ENCODE assay signal across 21 mouse cellular contexts in genomic region chr5:136936750-136937149, GRCm38 (mm10). TPM values are rescaled to one million over a fixed set of nuclear protein-coding genes. Genes with fewer than 3 reads are reported as not detected.
A peak's percentile ranks its signal among the peaks of the same experiment; 100 is the strongest.
DNase-seq lines count a peak whose midpoint lies in the region; ATAC-seq and TF ChIP-seq lines count a peak whose summit lies in the region.
"Had no signal": no experiment of that assay in that cellular context is flagged by ENCODE, and none has a peak within 500 bp of the region (broad histone marks: within the 10 kb centered on the region; RNA-seq: fewer than 3 reads in every experiment).

No protein-coding gene starts in this region.

- intact Hi-C loops in left cerebral cortex, postnatal 25 days (cut with DNase I) = no loop called here

- no peak overlapping the region for H3K27ac ChIP-seq in midbrain, embryonic 11.5 days (ENCODE audit: low read depth, low read length)
- no peak overlapping the region for H3K27ac ChIP-seq in midbrain, embryonic 13.5 days
- H3K27ac ChIP-seq in ES-Bruce4 (ENCODE audit: insufficient read depth, low read length) (peak overlapping the region; percentile 86), ES-E14 (ENCODE audit: insufficient read depth, low read depth, low read length, poor library complexity, severe bottlenecking) (peak overlapping the region; percentile 80)

- peak; percentile 33 for DNase-seq in midbrain, embryonic 11.5 days (ENCODE audit: low spot score, missing footprints)
- no peak for DNase-seq in ES-E14 (ENCODE audit: low read depth, low spot score)
- peak; percentile 91 for DNase-seq in fat pad, adult 2 months (ENCODE audit: extremely low read depth, low read depth, low spot score)
- no peak for DNase-seq in lung, postnatal 10 days
- DNase-seq in left cerebral cortex, postnatal 25 days (ENCODE audit: low spot score in 2 of 2) = no peak
- DNase-seq in spleen, postnatal 4 days (ENCODE audit: low spot score in 2 of 2) = no peak
- DNase-seq: adrenal gland, adult 2 months; adrenal gland, adult 8-10 months; adrenal gland, postnatal 10 days; adrenal gland, postnatal 25 days; adrenal gland, postnatal 36 days; cerebellum, adult 11 months; cerebellum, adult 11-12 months; cerebellum, adult 18-20 months; cerebellum, adult 2 months had no signal

- ATAC-seq in midbrain, embryonic 11.5 days (ENCODE audit: low FRiP score) = no peak
- ATAC-seq in midbrain, embryonic 13.5 days = no peak
- ATAC-seq: activated CD4-positive, CD25-positive, alpha-beta regulatory T cell, adult 4 months; CD4-positive, CD25-positive, alpha-beta regulatory T cell, adult 4 months; Patski had no signal

- no peaks in the 10 kb centered on the region for H3K36me3 ChIP-seq in midbrain, embryonic 11.5 days (ENCODE audit: control insufficient read depth, insufficient read depth, low read length)
- no peaks in the 10 kb centered on the region for H3K36me3 ChIP-seq in midbrain, embryonic 13.5 days
- H3K36me3 ChIP-seq in ES-Bruce4 (ENCODE audit: control insufficient read depth, insufficient read depth, low read length, poor library complexity, severe bottlenecking) (no peaks in the 10 kb centered on the region), ES-E14 (ENCODE audit: control insufficient read depth, insufficient read depth, low read length, poor library complexity, severe bottlenecking) (peaks cover 4% of the 10 kb centered on the region; the same call in 1 of the 2 replicates)

- no peaks in the 10 kb centered on the region for H3K9me3 ChIP-seq in midbrain, embryonic 11.5 days (ENCODE audit: control insufficient read depth, low read length)
- no peaks in the 10 kb centered on the region for H3K9me3 ChIP-seq in midbrain, embryonic 13.5 days
- H3K9me3 ChIP-seq in ES-Bruce4 (replicated peaks; ENCODE audit: control insufficient read depth, insufficient read depth, low read length, poor library complexity, severe bottlenecking) = no peaks in the 10 kb centered on the region; the same call in 1 of the 2 replicates
- no peaks in the 10 kb centered on the region for H3K9me3 ChIP-seq in ES-E14 (ENCODE audit: control insufficient read depth, insufficient read depth, low read depth, low read length)

- H3K4me1 ChIP-seq in midbrain, embryonic 11.5 days (ENCODE audit: control insufficient read depth, insufficient read depth, low read length) = no peaks in the 10 kb centered on the region
- no peaks in the 10 kb centered on the region for H3K4me1 ChIP-seq in midbrain, embryonic 13.5 days (replicated peaks)
- H3K4me1 ChIP-seq in ES-Bruce4 (ENCODE audit: control insufficient read depth, insufficient read depth, low read length) (peaks cover 8% of the 10 kb centered on the region), ES-E14 (ENCODE audit: control insufficient read depth in 2 of 2, insufficient read depth in 2 of 2, low read length in 2 of 2, poor library complexity in 1 of 2) (peaks cover 8 to 23% of the 10 kb centered on the region in 2 experiments)

- no peaks in the 10 kb centered on the region for H3K27me3 ChIP-seq in midbrain, embryonic 11.5 days (ENCODE audit: control insufficient read depth, insufficient read depth, low read length)
- no peaks in the 10 kb centered on the region for H3K27me3 ChIP-seq in midbrain, embryonic 13.5 days
- no peaks in the 10 kb centered on the region for H3K27me3 ChIP-seq in ES-Bruce4 (ENCODE audit: control insufficient read depth, insufficient read depth, low read length, poor library complexity, severe bottlenecking)
- H3K27me3 ChIP-seq: CH12.LX, Patski had no signal

- no peak overlapping the region for H3K9ac ChIP-seq in midbrain, embryonic 11.5 days (ENCODE audit: low read length)
- no peak overlapping the region for H3K9ac ChIP-seq in midbrain, embryonic 13.5 days (replicated peaks)
- no peak overlapping the region for H3K9ac ChIP-seq in ES-Bruce4 (ENCODE audit: low read depth, poor library complexity, severe bottlenecking)
- no peak overlapping the region for H3K9ac ChIP-seq in ES-E14 (ENCODE audit: insufficient read depth, low read depth, low read length, poor library complexity, severe bottlenecking)

- in situ Hi-C loops in ES-E14 (cut with MboI; ENCODE audit: low sequenced_read_pairs in 2 of 2, unreplicated experiment in 2 of 2) = no loop called here

- peak; percentile 69; the same call in 1 of the 2 replicates for TF ChIP-seq EP300 in ES-Bruce4 (IDR thresholded peaks at IDR 0.05; ENCODE audit: insufficient read depth, low read depth, low read length)

- no peak overlapping the region for H3K4me2 ChIP-seq in midbrain, embryonic 11.5 days
- no peak overlapping the region for H3K4me2 ChIP-seq in midbrain, embryonic 13.5 days (replicated peaks)

- no peak for TF ChIP-seq CTCF in ES-Bruce4 (IDR thresholded peaks at IDR 0.05; ENCODE audit: low read depth, low read length)

- no peak for TF ChIP-seq POLR2A in ES-Bruce4 (IDR thresholded peaks at IDR 0.05; ENCODE audit: insufficient read depth, low read length)

- no peak overlapping the region for H3K4me3 ChIP-seq in midbrain, embryonic 11.5 days (ENCODE audit: low read depth, low read length)
- no peak overlapping the region for H3K4me3 ChIP-seq in midbrain, embryonic 13.5 days (replicated peaks)
- H3K4me3 ChIP-seq in ES-Bruce4 (ENCODE audit: low read depth, low read length) (no peak overlapping the region), ES-E14 (ENCODE audit: insufficient read depth in 1 of 2, low read depth in 1 of 2, low read length in 2 of 2, poor library complexity in 1 of 2, severe bottlenecking in 1 of 2) (no peak overlapping the region)

- 84% methylated on average over 6 of the region's 6 CpGs for WGBS in midbrain, embryonic 11.5 days
- WGBS in midbrain, embryonic 13.5 days = 87% methylated on average over 6 of the region's 6 CpGs

TF ChIP-seq in ES-E14, 5 proteins besides CTCF, POLR2A, EP300 and RAD21:
- TF ChIP-seq ZC3H11A (IDR thresholded peaks at IDR 0.05; ENCODE audit: borderline replicate concordance, low read depth, low read length) = no peak
- TF ChIP-seq HCFC1 (IDR thresholded peaks at IDR 0.05; ENCODE audit: borderline replicate concordance, insufficient read depth, low read length) = no peak
- no peak for TF ChIP-seq MAFK (IDR thresholded peaks at IDR 0.05; ENCODE audit: insufficient read depth, low read depth, low read length)
- TF ChIP-seq ZNF384 (IDR thresholded peaks at IDR 0.05; ENCODE audit: low read depth, low read length) = no peak
- TF ChIP-seq CHD2 (IDR thresholded peaks at IDR 0.05; ENCODE audit: low read depth, low read length) = no peak
TF ChIP-seq in ES-E14: peak in this region for 0.

RNA-seq across cellular contexts. Expression of gene Fis1, which starts 16.3 kb away (rescaled TPM):
- 320 and 332 TPM in 2 replicates for polyA plus RNA-seq in midbrain, embryonic 11.5 days (2014; fragmentation: Nextera tagmentation; extraction: Ambion mirVana)
- 389 and 412 TPM in 2 replicates for polyA plus RNA-seq in midbrain, embryonic 13.5 days (2015; fragmentation: Nextera tagmentation; extraction: Ambion mirVana)
- 87.8 and 97.5 TPM in 2 replicates for polyA plus RNA-seq in ES-Bruce4 (2011; ENCODE audit: insufficient read depth, insufficient read length, low read depth, missing spikeins)
- 106 and 114 TPM in 2 replicates for total RNA-seq in ES-E14 (2012; rRNA removed)
- total RNA-seq in left cerebral cortex, postnatal 25 days (2021) = 100 to 1,000 TPM; 263 to 271 TPM

RNA-seq across cellular contexts. Expression of gene Ift22, which starts 28.8 kb away (rescaled TPM):
- 111 and 114 TPM in 2 replicates for polyA plus RNA-seq in midbrain, embryonic 11.5 days (2014; fragmentation: Nextera tagmentation; extraction: Ambion mirVana)
- 119 and 125 TPM in 2 replicates for polyA plus RNA-seq in midbrain, embryonic 13.5 days (2015; fragmentation: Nextera tagmentation; extraction: Ambion mirVana)
- 9.3 and 10.1 TPM in 2 replicates for polyA plus RNA-seq in ES-Bruce4 (2011; ENCODE audit: insufficient read depth, insufficient read length, low read depth, missing spikeins)
- total RNA-seq in ES-E14 (2012; rRNA removed) = 15.9 and 18.3 TPM in 2 replicates
- 100 to 1,000 TPM in 1 of 2 experiments, 10 to 100 TPM in 1; 95.3 to 108 TPM for total RNA-seq in left cerebral cortex, postnatal 25 days (2021)

RNA-seq across cellular contexts. Expression of gene Cldn15, which starts 29.7 kb away (rescaled TPM):
- polyA plus RNA-seq in midbrain, embryonic 11.5 days (2014; fragmentation: Nextera tagmentation; extraction: Ambion mirVana) = 0.22 and 0.26 TPM in 2 replicates
- polyA plus RNA-seq in midbrain, embryonic 13.5 days (2015; fragmentation: Nextera tagmentation; extraction: Ambion mirVana) = 0.16 and 0.35 TPM in 2 replicates
- polyA plus RNA-seq in ES-Bruce4 (2011; ENCODE audit: insufficient read depth, insufficient read length, low read depth, missing spikeins) = not detected in 2 replicates
- 0.94 and 1.4 TPM in 2 replicates for total RNA-seq in ES-E14 (2012; rRNA removed)
- not detected for total RNA-seq in left cerebral cortex, postnatal 25 days (2021)
- polyA plus RNA-seq: activated CD4-positive, CD25-positive, alpha-beta regulatory T cell, adult 4 months had no signal

RNA-seq across cellular contexts. Expression of gene Plod3, which starts 50.1 kb away (rescaled TPM):
- 21.4 and 23.1 TPM in 2 replicates for polyA plus RNA-seq in midbrain, embryonic 11.5 days (2014; fragmentation: Nextera tagmentation; extraction: Ambion mirVana)
- 34.8 and 35.1 TPM in 2 replicates for polyA plus RNA-seq in midbrain, embryonic 13.5 days (2015; fragmentation: Nextera tagmentation; extraction: Ambion mirVana)
- 29.3 and 33.9 TPM in 2 replicates for polyA plus RNA-seq in ES-Bruce4 (2011; ENCODE audit: insufficient read depth, insufficient read length, low read depth, missing spikeins)
- total RNA-seq in ES-E14 (2012; rRNA removed) = 155 and 201 TPM in 2 replicates
- total RNA-seq in left cerebral cortex, postnatal 25 days (2021) = 10 to 100 TPM; 33.7 to 38.5 TPM

RNA-seq across cellular contexts. Expression of gene Znhit1, which starts 51.1 kb away (rescaled TPM):
- 91.1 and 92.1 TPM in 2 replicates for polyA plus RNA-seq in midbrain, embryonic 11.5 days (2014; fragmentation: Nextera tagmentation; extraction: Ambion mirVana)
- polyA plus RNA-seq in midbrain, embryonic 13.5 days (2015; fragmentation: Nextera tagmentation; extraction: Ambion mirVana) = 110 TPM in 2 replicates
- polyA plus RNA-seq in ES-Bruce4 (2011; ENCODE audit: insufficient read depth, insufficient read length, low read depth, missing spikeins) = 26.6 and 27.0 TPM in 2 replicates
- total RNA-seq in ES-E14 (2012; rRNA removed) = 41.2 and 46.0 TPM in 2 replicates
- total RNA-seq in left cerebral cortex, postnatal 25 days (2021) = 10 to 100 TPM; 86.2 to 88.5 TPM

Comparison
In these comparisons a context has a peak if more than half of its experiments do, and no peak if none do; other contexts are left out.
1. DNase-seq: peak in midbrain, embryonic 11.5 days (single experiment) and fat pad, adult 2 months (single experiment); none in ES-E14 (single experiment), lung, postnatal 10 days (single experiment), left cerebral cortex, postnatal 25 days (0 of 2) and spleen, postnatal 4 days (0 of 2).
2. H3K27ac ChIP-seq: peak in ES-Bruce4 (single experiment) and ES-E14 (single experiment); none in midbrain, embryonic 11.5 days (single experiment) and midbrain, embryonic 13.5 days (single experiment).
3. RNA of gene Ift22, which starts 28.8 kb away (polyA plus RNA-seq): 119 to 125 TPM in midbrain, embryonic 13.5 days and 111 to 114 TPM in midbrain, embryonic 11.5 days; 9.3 to 10.1 TPM in ES-Bruce4; every median in the first group is over 10 times any median in the second.